Mouse (Mus musculus) ES-Bruce4 (cell line): ENCODE results near the gene Kcnj2.

ENCODE experiments used
- CTCF ChIP-seq: IDR thresholded peaks from one replicate; pipeline ENCODE4 v1.8.1; 2011; ENCODE audit warnings: low read depth, low read length
- POLR2A ChIP-seq: IDR thresholded peaks from one replicate; pipeline ENCODE4 v1.8.1; 2011; ENCODE audit warnings: low read length; ENCODE audit not compliant: insufficient read depth

- TF ChIP-seq CTCF (no peak), POLR2A (no peak)
Measured at GRCm38 (mm10) chr11:111100131-111100530, 34.2 kb downstream of the Kcnj2 start.
